ENCODE assay signal across 8 mouse cellular contexts in genomic region chr2:154817788-154818187, GRCm38 (mm10). TPM values are rescaled to one million over a fixed set of nuclear protein-coding genes. Genes with fewer than 3 reads are reported as not detected.
A peak's percentile ranks its signal among the peaks of the same experiment; 100 is the strongest.
DNase-seq lines count a peak whose midpoint lies in the region; ATAC-seq and TF ChIP-seq lines count a peak whose summit lies in the region.
"Had no signal": no experiment of that assay in that cellular context is flagged by ENCODE, and none has a peak within 500 bp of the region (broad histone marks: within the 10 kb centered on the region; RNA-seq: fewer than 3 reads in every experiment).

No protein-coding gene starts in this region.

- DNase-seq in liver = peak; percentile 56
- DNase-seq in liver, embryonic 11.5 days (ENCODE audit: low spot score) = no peak
- peak; percentile 50 for DNase-seq in T-cell, adult 2 months (ENCODE audit: low spot score)
- peak; percentile 64 to 74 for DNase-seq in cerebellum, postnatal 25 days
- DNase-seq in kidney, postnatal 25 days = peak; percentile 54 to 59
- DNase-seq in lung, embryonic 14.5 days = peak; percentile 44

- TF ChIP-seq CTCF in lung, embryonic 14.5 days (IDR thresholded peaks at IDR 0.05; ENCODE audit: low read depth) = peak; percentile 42
- TF ChIP-seq CTCF in small intestine, adult 2 months (IDR thresholded peaks at IDR 0.05; ENCODE audit: extremely low read depth, insufficient read length, insufficient replicate concordance, low read depth, low read length) = peak; percentile 57; the same call in 1 of the 2 replicates

- no peak overlapping the region for H3K9ac ChIP-seq in liver, embryonic 11.5 days (ENCODE audit: low read depth, low read length)
- H3K9ac ChIP-seq in lung, embryonic 14.5 days = no peak overlapping the region

- no peaks in the 10 kb centered on the region for H3K27me3 ChIP-seq in liver, embryonic 11.5 days (replicated peaks; ENCODE audit: control insufficient read depth, insufficient read depth, low read length)
- no peaks in the 10 kb centered on the region for H3K27me3 ChIP-seq in lung, embryonic 14.5 days (ENCODE audit: insufficient read depth, low read length)
- no peaks in the 10 kb centered on the region for H3K27me3 ChIP-seq in small intestine, adult 2 months (ENCODE audit: control insufficient read depth, insufficient read depth, low read length)
- H3K27me3 ChIP-seq: megakaryocyte, embryonic 14.5 days had no signal

- 5% methylated on average over 1 of the region's 1 CpGs for WGBS in liver, embryonic 11.5 days
- 38% methylated on average over 1 of the region's 1 CpGs for WGBS in lung, embryonic 14.5 days
- 21% methylated on average over 1 of the region's 1 CpGs for WGBS in small intestine, adult 2 months

- TF ChIP-seq POLR2A in small intestine, adult 2 months (IDR thresholded peaks at IDR 0.05; ENCODE audit: low read depth, low read length) = no peak

- ATAC-seq in liver, embryonic 11.5 days (replicated peaks; ENCODE audit: low FRiP score) = no peak
- ATAC-seq in lung, embryonic 14.5 days (ENCODE audit: insufficient read depth) = no peak

- peaks cover 33% of the 10 kb centered on the region for H3K4me1 ChIP-seq in liver, embryonic 11.5 days (replicated peaks; ENCODE audit: control insufficient read depth, insufficient read depth, low read length)
- H3K4me1 ChIP-seq in lung, embryonic 14.5 days (ENCODE audit: insufficient read depth) = peaks cover 3% of the 10 kb centered on the region; the same call in 1 of the 2 replicates
- peaks cover 5% of the 10 kb centered on the region for H3K4me1 ChIP-seq in small intestine, adult 2 months (ENCODE audit: control insufficient read depth, insufficient read depth, insufficient read length, low read length)

- no peak overlapping the region for H3K4me3 ChIP-seq in liver, embryonic 11.5 days (ENCODE audit: low read depth, low read length)
- H3K4me3 ChIP-seq in lung, embryonic 14.5 days (ENCODE audit: low read depth, low read length) = no peak overlapping the region
- H3K4me3 ChIP-seq in small intestine, adult 2 months (ENCODE audit: low read depth, low read length) = no peak overlapping the region
- H3K4me3 ChIP-seq: megakaryocyte, embryonic 14.5 days had no signal

- H3K4me2 ChIP-seq in liver, embryonic 11.5 days = no peak overlapping the region
- no peak overlapping the region for H3K4me2 ChIP-seq in lung, embryonic 14.5 days

- no peaks in the 10 kb centered on the region for H3K9me3 ChIP-seq in liver, embryonic 11.5 days (ENCODE audit: control insufficient read depth, low read length)
- H3K9me3 ChIP-seq in lung, embryonic 14.5 days (ENCODE audit: low read depth, low read length) = no peaks in the 10 kb centered on the region
- H3K9me3 ChIP-seq: megakaryocyte, embryonic 14.5 days had no signal

- H3K36me3 ChIP-seq in liver, embryonic 11.5 days (ENCODE audit: control insufficient read depth, insufficient read depth, low read length) = 0 out of 2 replicates have a peak, but pooled peaks cover 2% of the 10 kb centered on the region
- H3K36me3 ChIP-seq in lung, embryonic 14.5 days (ENCODE audit: insufficient read depth) = 0 out of 2 replicates have a peak, but pooled peaks cover 6% of the 10 kb centered on the region
- H3K36me3 ChIP-seq in small intestine, adult 2 months (ENCODE audit: control insufficient read depth, insufficient read depth, low read length) = 0 out of 2 replicates have a peak, but pooled peaks cover 1% of the 10 kb centered on the region

- no peak overlapping the region for H3K27ac ChIP-seq in liver, embryonic 11.5 days (ENCODE audit: low read depth, low read length)
- no peak overlapping the region for H3K27ac ChIP-seq in lung, embryonic 14.5 days (ENCODE audit: low read depth)
- no peak overlapping the region for H3K27ac ChIP-seq in small intestine, adult 2 months (ENCODE audit: insufficient read depth, low read depth, low read length)

RNA-seq across cellular contexts. Expression of gene a, which starts 26.6 kb away (rescaled TPM):
- polyA plus RNA-seq in liver, embryonic 11.5 days (2014; fragmentation: Nextera tagmentation; extraction: Ambion mirVana) = 0.62 TPM in 1 of 2 replicates, not detected in the other
- polyA plus RNA-seq in lung, embryonic 14.5 days (2014; fragmentation: Nextera tagmentation; extraction: Ambion mirVana) = not detected in 2 replicates
- polyA plus RNA-seq in small intestine, adult 2 months (2012; rRNA removed) = 1.2 TPM in 1 of 2 replicates, not detected in the other

RNA-seq across cellular contexts. Expression of gene Raly, which starts 26.9 kb away (rescaled TPM):
- polyA plus RNA-seq in liver, embryonic 11.5 days (2014; fragmentation: Nextera tagmentation; extraction: Ambion mirVana) = 59.5 and 66.2 TPM in 2 replicates
- 64.3 and 72.9 TPM in 2 replicates for polyA plus RNA-seq in lung, embryonic 14.5 days (2014; fragmentation: Nextera tagmentation; extraction: Ambion mirVana)
- 84.3 and 178 TPM in 2 replicates for polyA plus RNA-seq in small intestine, adult 2 months (2012; rRNA removed)

RNA-seq across cellular contexts. Expression of gene Gm14214, which starts 48.0 kb away (rescaled TPM):
- polyA plus RNA-seq in liver, embryonic 11.5 days (2014; fragmentation: Nextera tagmentation; extraction: Ambion mirVana) = not detected in 2 replicates
- not detected in 2 replicates for polyA plus RNA-seq in lung, embryonic 14.5 days (2014; fragmentation: Nextera tagmentation; extraction: Ambion mirVana)
- polyA plus RNA-seq in small intestine, adult 2 months (2012; rRNA removed) = not detected in 2 replicates
